Mouse (Mus musculus) spleen, adult 18-20 months (tissue): ENCODE data around the gene Cpsf4l.
A peak's percentile ranks its signal among the peaks of the same experiment; 100 is the strongest.

Experiments
- DNase-seq, 2 experiments: peaks; one replicate each; pipeline ENCODE4 v3.0.0; 2022; ENCODE audit warnings: mixed read lengths in 2 of 2

Gene Cpsf4l

GRCm38 (mm10) chr11:113709731-113710256 is at the start of gene Cpsf4l:
TSS of gene Cpsf4l (minus strand) at chr11:113710017.
- no peak for DNase-seq

- no peak for DNase-seq
These were observed 49.0 kb upstream of the Cpsf4l start for GRCm38 (mm10) chr11:113758851-113759250.

- DNase-seq, result no peak
These were observed 46.8 kb upstream of the Cpsf4l start for GRCm38 (mm10) chr11:113756578-113756977.

- no peak for DNase-seq
These were observed 46.1 kb upstream of the Cpsf4l start for GRCm38 (mm10) chr11:113755878-113756277.

GRCm38 (mm10) chr11:113754845-113755244 is 45.0 kb upstream of the Cpsf4l start:
- no peak for DNase-seq

- DNase-seq, result no peak
These were observed 43.0 kb upstream of the Cpsf4l start for GRCm38 (mm10) chr11:113752685-113753430.

- DNase-seq, result peak in 1 of 2 experiments; percentile 20
These were observed 42.4 kb upstream of the Cpsf4l start for GRCm38 (mm10) chr11:113752158-113752661.

GRCm38 (mm10) chr11:113751484-113752084 is 41.8 kb upstream of the Cpsf4l start, which contains the start of gene Cdc42ep4:
TSS of gene Cdc42ep4 (minus strand) at chr11:113751881.
- DNase-seq, result peak; percentile 67 to 72

GRCm38 (mm10) chr11:113750571-113751483 is 41.0 kb upstream of the Cpsf4l start:
- DNase-seq, result peak; percentile 43 to 76

- DNase-seq, result no peak
These were observed 40.0 kb upstream of the Cpsf4l start for GRCm38 (mm10) chr11:113749749-113750351.

- peak in 1 of 2 experiments; percentile 32 for DNase-seq
These were observed 39.1 kb upstream of the Cpsf4l start for GRCm38 (mm10) chr11:113748797-113749521.

GRCm38 (mm10) chr11:113747725-113748380 is 38.0 kb upstream of the Cpsf4l start:
- DNase-seq, result no peak

GRCm38 (mm10) chr11:113747056-113747455 is 37.2 kb upstream of the Cpsf4l start:
- DNase-seq, result no peak

- DNase-seq, result no peak
These were observed 36.1 kb upstream of the Cpsf4l start for GRCm38 (mm10) chr11:113745961-113746360.

GRCm38 (mm10) chr11:113742998-113743397 is 33.2 kb upstream of the Cpsf4l start:
- DNase-seq, result no peak

GRCm38 (mm10) chr11:113740100-113740499 is 30.3 kb upstream of the Cpsf4l start:
- no peak for DNase-seq

- no peak for DNase-seq
These were observed 29.4 kb upstream of the Cpsf4l start for GRCm38 (mm10) chr11:113739213-113739612.

- no peak for DNase-seq
These were observed 28.1 kb upstream of the Cpsf4l start for GRCm38 (mm10) chr11:113737912-113738311.

GRCm38 (mm10) chr11:113737553-113737854 is 27.7 kb upstream of the Cpsf4l start:
- DNase-seq, result no peak

GRCm38 (mm10) chr11:113736848-113737552 is 27.2 kb upstream of the Cpsf4l start:
- DNase-seq, result no peak
